Mouse (Mus musculus): ENCODE data around the gene Mterf2. TPM values are rescaled to one million over a fixed set of nuclear protein-coding genes. Genes with fewer than 3 reads are reported as not detected.

Mterf2 gene
- polyA plus RNA-seq, 2 experiments: 17.0 to 17.2 TPM

DNA sequence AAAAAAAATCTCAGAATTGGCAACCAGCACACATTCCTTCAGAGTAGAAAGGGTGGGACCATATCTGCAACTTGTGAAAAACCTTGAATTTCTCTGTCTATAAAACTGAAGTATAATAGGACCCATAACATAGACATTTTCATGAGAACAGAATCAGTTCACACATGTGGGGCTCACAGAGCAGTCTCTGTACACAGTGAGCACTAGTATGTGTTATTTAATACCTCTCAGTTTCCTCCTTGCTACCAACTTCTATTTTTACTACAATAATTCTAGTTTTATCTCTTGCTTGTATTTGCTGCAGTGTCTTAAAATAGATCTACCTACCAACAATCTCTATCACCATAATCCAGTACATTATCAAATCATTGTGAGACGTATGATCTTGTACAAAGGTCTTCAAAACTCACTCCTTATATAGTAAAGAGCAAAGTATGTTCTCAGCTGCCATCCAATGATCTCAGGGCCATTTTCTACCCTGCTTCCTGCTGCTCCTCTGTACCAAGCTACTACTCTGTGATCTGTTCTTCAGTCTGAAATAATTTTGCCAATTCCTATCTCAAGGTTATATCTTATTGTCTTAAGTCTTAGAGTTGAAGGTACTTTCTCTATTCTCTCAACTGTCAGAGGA, 32.3 kb upstream of the Mterf2 start:
- H3K27me3 ChIP-seq (ENCODE audit: control insufficient read depth, insufficient read depth, low read length): no peaks in the 10 kb centered on the region

DNA sequence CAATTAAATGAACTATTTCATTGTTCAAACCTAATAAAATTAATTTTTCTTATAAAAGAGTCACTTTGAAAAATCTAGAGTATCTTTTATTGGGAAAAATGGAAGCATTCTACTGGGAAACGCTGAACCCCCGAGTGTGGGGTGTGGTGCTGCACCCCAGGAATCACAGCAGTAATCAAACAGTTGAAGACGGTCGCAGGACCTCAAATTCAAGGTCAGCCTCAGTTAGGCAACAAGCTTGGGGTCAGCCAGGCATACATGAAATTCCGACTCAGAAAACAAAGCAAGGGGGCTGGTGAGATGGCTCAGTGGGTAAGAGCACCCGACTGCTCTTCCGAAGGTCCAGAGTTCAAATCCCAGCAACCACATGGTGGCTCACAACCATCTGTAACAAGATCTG, 29.6 kb upstream of the Mterf2 start:
- no peaks in the 10 kb centered on the region for H3K9me3 ChIP-seq (ENCODE audit: control insufficient read depth, low read length)
- no peak overlapping the region for H3K4me3 ChIP-seq (replicated peaks; ENCODE audit: low read length)
- H3K27ac ChIP-seq (replicated peaks; ENCODE audit: low read depth, low read length): no peak overlapping the region
- ATAC-seq (ENCODE audit: low FRiP score, low read depth) (no peak), DNase-seq (ENCODE audit: low spot score) (no peak)
- H3K36me3 ChIP-seq (ENCODE audit: control insufficient read depth, insufficient read depth, low read length): no peaks in the 10 kb centered on the region
- H3K4me1 ChIP-seq (ENCODE audit: control insufficient read depth, insufficient read depth, low read length): no peaks in the 10 kb centered on the region; the same call in 1 of the 2 replicates
- no peaks in the 10 kb centered on the region for H3K27me3 ChIP-seq (ENCODE audit: control insufficient read depth, insufficient read depth, low read length)
- H3K9ac ChIP-seq (ENCODE audit: low read depth, low read length, severe bottlenecking): no peak overlapping the region
- 87% methylated on average over 7 of the region's 7 CpGs for WGBS
- TF ChIP-seq POLR2A (IDR thresholded peaks at IDR 0.05; ENCODE audit: borderline replicate concordance, extremely low read depth, insufficient read depth, insufficient read length): no peak
- H3K4me2 ChIP-seq (replicated peaks; ENCODE audit: low read depth, low read length, severe bottlenecking): no peak overlapping the region

More for the DNA sequence above, 32.3 kb upstream of the Mterf2 start:
- WGBS: 85% methylated on average over 1 of the region's 1 CpGs
- Histone ChIP-seq H3K4me2 (replicated peaks; ENCODE audit: low read depth, low read length, severe bottlenecking) (no peak overlapping the region), H3K9ac (ENCODE audit: low read depth, low read length, severe bottlenecking) (no peak overlapping the region), H3K9me3 (ENCODE audit: control insufficient read depth, low read length) (no peaks in the 10 kb centered on the region), H3K4me3 (replicated peaks; ENCODE audit: low read length) (no peak overlapping the region), H3K4me1 (ENCODE audit: control insufficient read depth, insufficient read depth, low read length) (no peaks in the 10 kb centered on the region; the same call in 1 of the 2 replicates), H3K36me3 (ENCODE audit: control insufficient read depth, insufficient read depth, low read length) (no peaks in the 10 kb centered on the region), H3K27ac (replicated peaks; ENCODE audit: low read depth, low read length) (no peak overlapping the region)
- no peak for TF ChIP-seq POLR2A (IDR thresholded peaks at IDR 0.05; ENCODE audit: borderline replicate concordance, extremely low read depth, insufficient read depth, insufficient read length)
- ATAC-seq (ENCODE audit: low FRiP score, low read depth) (no peak), DNase-seq (ENCODE audit: low spot score) (no peak)

DNA sequence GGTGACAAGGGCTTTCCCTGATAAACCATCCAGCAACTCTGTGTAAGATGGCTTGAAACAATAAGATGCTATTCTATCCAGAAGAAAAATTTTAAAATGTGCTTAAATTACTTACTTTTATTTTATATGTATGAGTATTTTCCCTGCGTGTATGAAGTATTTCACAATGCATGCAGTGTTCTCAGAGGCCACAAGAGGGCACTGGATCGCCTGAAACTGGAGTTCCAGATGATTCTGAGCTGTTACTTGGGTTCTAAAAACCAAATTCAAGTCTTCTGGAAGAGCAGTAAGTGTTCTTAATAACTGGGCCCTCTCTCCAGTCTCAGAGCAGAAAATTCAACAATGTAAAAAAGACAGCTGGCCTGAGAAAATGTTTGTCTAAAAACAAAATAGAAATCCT, 26.4 kb upstream of the Mterf2 start:
- no peak for TF ChIP-seq POLR2A (IDR thresholded peaks at IDR 0.05; ENCODE audit: borderline replicate concordance, extremely low read depth, insufficient read depth, insufficient read length)
- no peak overlapping the region for H3K27ac ChIP-seq (replicated peaks; ENCODE audit: low read depth, low read length)
- H3K4me1 ChIP-seq (ENCODE audit: control insufficient read depth, insufficient read depth, low read length): no peaks in the 10 kb centered on the region
- H3K9me3 ChIP-seq (ENCODE audit: control insufficient read depth, low read length): no peaks in the 10 kb centered on the region
- ATAC-seq (ENCODE audit: low FRiP score, low read depth) (no peak), DNase-seq (ENCODE audit: low spot score) (peak; percentile 59)
- no peak overlapping the region for H3K4me2 ChIP-seq (replicated peaks; ENCODE audit: low read depth, low read length, severe bottlenecking)
- H3K9ac ChIP-seq (ENCODE audit: low read depth, low read length, severe bottlenecking): no peak overlapping the region
- 8% methylated on average over 2 of the region's 2 CpGs for WGBS
- H3K27me3 ChIP-seq (ENCODE audit: control insufficient read depth, insufficient read depth, low read length): no peaks in the 10 kb centered on the region
- H3K4me3 ChIP-seq (replicated peaks; ENCODE audit: low read length): no peak overlapping the region
- H3K36me3 ChIP-seq (ENCODE audit: control insufficient read depth, insufficient read depth, low read length): 0 out of 2 replicates have a peak, but pooled peaks cover 2% of the 10 kb centered on the region

GRCm38 (mm10) chr10:85149226-85149625, 21.4 kb upstream of the Mterf2 start:
- Histone ChIP-seq H3K9ac (ENCODE audit: low read depth, low read length, severe bottlenecking) (no peak overlapping the region), H3K9me3 (ENCODE audit: control insufficient read depth, low read length) (no peaks in the 10 kb centered on the region), H3K4me3 (replicated peaks; ENCODE audit: low read length) (no peak overlapping the region), H3K4me1 (ENCODE audit: control insufficient read depth, insufficient read depth, low read length) (no peaks in the 10 kb centered on the region), H3K27me3 (ENCODE audit: control insufficient read depth, insufficient read depth, low read length) (no peaks in the 10 kb centered on the region), H3K36me3 (ENCODE audit: control insufficient read depth, insufficient read depth, low read length) (peaks cover 31% of the 10 kb centered on the region), H3K4me2 (replicated peaks; ENCODE audit: low read depth, low read length, severe bottlenecking) (no peak overlapping the region), H3K27ac (replicated peaks; ENCODE audit: low read depth, low read length) (no peak overlapping the region)
- TF ChIP-seq POLR2A (IDR thresholded peaks at IDR 0.05; ENCODE audit: borderline replicate concordance, extremely low read depth, insufficient read depth, insufficient read length): no peak
- ATAC-seq (ENCODE audit: low FRiP score, low read depth) (no peak), DNase-seq (ENCODE audit: low spot score) (no peak)
- WGBS: 83% methylated on average over 5 of the region's 5 CpGs

- Histone ChIP-seq H3K4me2 (replicated peaks; ENCODE audit: low read depth, low read length, severe bottlenecking) (no peak overlapping the region), H3K9ac (ENCODE audit: low read depth, low read length, severe bottlenecking) (no peak overlapping the region), H3K36me3 (ENCODE audit: control insufficient read depth, insufficient read depth, low read length) (peaks cover 35% of the 10 kb centered on the region), H3K27me3 (ENCODE audit: control insufficient read depth, insufficient read depth, low read length) (no peaks in the 10 kb centered on the region), H3K27ac (replicated peaks; ENCODE audit: low read depth, low read length) (no peak overlapping the region), H3K9me3 (ENCODE audit: control insufficient read depth, low read length) (no peaks in the 10 kb centered on the region), H3K4me1 (ENCODE audit: control insufficient read depth, insufficient read depth, low read length) (0 out of 2 replicates have a peak, but pooled peaks cover 3% of the 10 kb centered on the region), H3K4me3 (replicated peaks; ENCODE audit: low read length) (no peak overlapping the region)
- 90% methylated on average over 14 of the region's 14 CpGs for WGBS
- ATAC-seq (ENCODE audit: low FRiP score, low read depth) (no peak), DNase-seq (ENCODE audit: low spot score) (no peak)
- no peak for TF ChIP-seq POLR2A (IDR thresholded peaks at IDR 0.05; ENCODE audit: borderline replicate concordance, extremely low read depth, insufficient read depth, insufficient read length)
Measured at GRCm38 (mm10) chr10:85146282-85146681, 18.5 kb upstream of the Mterf2 start.

All from limb, embryonic 14.5 days (tissue).